Mouse (Mus musculus) liver, postnatal 0 days (tissue): ENCODE measurements around the gene Fam217b. TPM values are rescaled to one million over a fixed set of nuclear protein-coding genes. Genes with fewer than 3 reads are reported as not detected.

ENCODE experiments used
- ATAC-seq: fragments of 200-750 bp; cut with Nextera tagmentation; 2 replicates; pipeline ENCODE4 v1.8.0; 2017; ENCODE audit warnings: mild to moderate bottlenecking, moderate library complexity
- DNase-seq: peaks from one replicate; pipeline ENCODE4 v3.0.0-alpha.2; 2016
- H3K27ac ChIP-seq: fragments of 300-500 bp; sonication (generic); 2 replicates; pipeline ENCODE4 v1.5.1; 2014; ENCODE audit warnings: antibody characterized with exemption, moderate library complexity, mild to moderate bottlenecking, low read depth
- H3K27me3 ChIP-seq: fragments of 300-500 bp; sonication (generic); 2 replicates; pipeline ENCODE4 v1.6.1; 2014; ENCODE audit warnings: low read length, control low read depth, mixed read lengths; ENCODE audit not compliant: insufficient read depth
- H3K36me3 ChIP-seq: fragments of 300-500 bp; sonication (generic); replicated peaks from 2 replicates; pipeline ENCODE4 v1.6.1; 2014; ENCODE audit warnings: mild to moderate bottlenecking, control low read depth, low read length, moderate library complexity, mixed read lengths; ENCODE audit not compliant: insufficient read depth
- H3K4me1 ChIP-seq: fragments of 300-500 bp; sonication (generic); 2 replicates; pipeline ENCODE4 v1.6.1; 2014; ENCODE audit warnings: antibody characterized with exemption, mild to moderate bottlenecking, control low read depth; ENCODE audit not compliant: insufficient read depth
- H3K4me2 ChIP-seq: fragments of 300-500 bp; sonication (generic); 2 replicates; pipeline ENCODE4 v1.6.1; 2014; ENCODE audit warnings: low read depth, mild to moderate bottlenecking, low read length, moderate library complexity, mixed read lengths
- H3K4me3 ChIP-seq: fragments of 300-500 bp; sonication (generic); 2 replicates; pipeline ENCODE4 v1.5.1; 2014; ENCODE audit warnings: low read depth, low read length
- H3K9ac ChIP-seq: fragments of 300-500 bp; sonication (generic); replicated peaks from 2 replicates; pipeline ENCODE4 v1.6.1; 2014; ENCODE audit warnings: mild to moderate bottlenecking, moderate library complexity
- H3K9me3 ChIP-seq: fragments of 300-500 bp; sonication (generic); 2 replicates; pipeline ENCODE4 v1.6.1; 2016; ENCODE audit warnings: mild to moderate bottlenecking, control low read depth, low read length, mixed read lengths
- CTCF ChIP-seq: sonication (generic); IDR thresholded peaks from 2 replicates; pipeline ENCODE4 v1.5.1; 2016; ENCODE audit warnings: antibody characterized with exemption, low read depth
- EP300 ChIP-seq: IDR thresholded peaks from 2 replicates; pipeline ENCODE4 v1.6.1; 2016; ENCODE audit warnings: antibody characterized with exemption, low read depth, mild to moderate bottlenecking
- WGBS: fragments of 180-500 bp; shearing (Covaris S2); extraction: QIAGEN DNeasy Blood & Tissue Kit; methylation state at CpG from one replicate; pipeline ENCODE4 v1.1.7; 2014; ENCODE audit not compliant: insufficient replicate concordance; 5-methylcytosine and 5-hydroxymethylcytosine counted together
- polyA plus RNA-seq: library from polyadenylated mRNA; unstranded; fragments of >200 nt; fragmentation: Nextera tagmentation; extraction: Ambion mirVana; gene quantifications from 2 replicates; pipeline ENCODE4 v1.2.1, GENCODE M21; 2015

Gene Fam217b
- polyA plus RNA-seq, result 0.82 and 1.3 TPM in 2 replicates

GRCm38 (mm10) chr2:178414261-178415149 is at the start of gene Fam217b, which contains the start of gene Ppp1r3d:
Fam217b (plus strand) TSS chr2:178414524.
Ppp1r3d (minus strand) TSS chr2:178414472.
- TF ChIP-seq EP300, result no peak
- no peak; the same call in 1 of the 2 replicates for TF ChIP-seq CTCF
- peak within 1 kb of the TSS; percentile 57 for H3K9ac ChIP-seq
- under 1% methylated on average over 65 of the region's 74 CpGs for WGBS
- H3K4me1 ChIP-seq, result peaks cover 14% of the 10 kb centered on the region
- peak; percentile 66 for ATAC-seq
- H3K4me3 ChIP-seq, result peak within 1 kb of the TSS; percentile 61
- H3K36me3 ChIP-seq, result no peaks in the 10 kb centered on the region
- peak within 1 kb of the TSS; percentile 85 for H3K4me2 ChIP-seq
- DNase-seq, result peak; percentile 70
- H3K27ac ChIP-seq, result peak within 1 kb of the TSS; percentile 76
- H3K9me3 ChIP-seq, result no peaks in the 10 kb centered on the region
- H3K27me3 ChIP-seq, result peaks cover 26% of the 10 kb centered on the region

GRCm38 (mm10) chr2:178407053-178407815 is 7.1 kb upstream of the Fam217b start, which contains the start of gene Sycp2:
Sycp2 (minus strand) TSS chr2:178407685.
- ATAC-seq, result peak; percentile 25; the same call in 1 of the 2 replicates
- no peaks in the 10 kb centered on the region for H3K4me1 ChIP-seq
- 83% methylated on average over 51 of the region's 52 CpGs for WGBS

GRCm38 (mm10) chr2:178409024-178409423 is 5.3 kb upstream of the Fam217b start:
- Histone ChIP-seq H3K27ac (no peak overlapping the region), H3K36me3 (no peaks in the 10 kb centered on the region), H3K27me3 (peaks cover 19% of the 10 kb centered on the region), H3K4me2 (no peak overlapping the region), H3K4me3 (no peak overlapping the region), H3K9me3 (no peaks in the 10 kb centered on the region), H3K9ac (no peak overlapping the region), H3K4me1 (peaks cover 7% of the 10 kb centered on the region; the same call in 1 of the 2 replicates)
- 38% methylated on average over 1 of the region's 1 CpGs for WGBS
- DNase-seq, result no peak
- no peak for ATAC-seq
- no peak for TF ChIP-seq EP300
- TF ChIP-seq CTCF, result no peak

More at GRCm38 (mm10) chr2:178407053-178407815, 7.1 kb upstream of the Fam217b start, which contains the start of gene Sycp2:
- DNase-seq, result no peak
- H3K27me3 ChIP-seq, result 0 out of 2 replicates have a peak, but pooled peaks cover 3% of the 10 kb centered on the region
- H3K27ac ChIP-seq, result no peak within 1 kb of the TSS
- H3K9me3 ChIP-seq, result no peaks in the 10 kb centered on the region
- TF ChIP-seq CTCF (peak; percentile 53), EP300 (no peak)
- H3K9ac ChIP-seq, result no peak within 1 kb of the TSS
- no peak within 1 kb of the TSS for H3K4me3 ChIP-seq
- H3K36me3 ChIP-seq, result no peaks in the 10 kb centered on the region
- no peak within 1 kb of the TSS for H3K4me2 ChIP-seq

GRCm38 (mm10) chr2:178410286-178410685 is 4.0 kb upstream of the Fam217b start:
- WGBS, result 79% methylated on average over 6 of the region's 6 CpGs
- DNase-seq, result no peak
- no peak overlapping the region for H3K4me2 ChIP-seq

GRCm38 (mm10) chr2:178412598-178412997 is 1.7 kb upstream of the Fam217b start:
- no peak for TF ChIP-seq EP300
- no peak for TF ChIP-seq CTCF
- WGBS, result 61% methylated on average over 6 of the region's 6 CpGs
- DNase-seq (no peak), ATAC-seq (no peak)
- H3K9ac ChIP-seq, result no peak overlapping the region
- peaks cover 26% of the 10 kb centered on the region for H3K27me3 ChIP-seq
- peak overlapping the region; percentile 85 for H3K4me2 ChIP-seq
- no peak overlapping the region for H3K4me3 ChIP-seq
- H3K9me3 ChIP-seq, result no peaks in the 10 kb centered on the region
- no peak overlapping the region for H3K27ac ChIP-seq
- no peaks in the 10 kb centered on the region for H3K36me3 ChIP-seq
- peaks cover 14% of the 10 kb centered on the region for H3K4me1 ChIP-seq

More at GRCm38 (mm10) chr2:178410286-178410685, 4.0 kb upstream of the Fam217b start:
- no peaks in the 10 kb centered on the region for H3K9me3 ChIP-seq
- TF ChIP-seq EP300 (no peak), CTCF (no peak)
- H3K27me3 ChIP-seq, result peaks cover 26% of the 10 kb centered on the region
- no peak overlapping the region for H3K4me3 ChIP-seq
- H3K27ac ChIP-seq, result no peak overlapping the region
- H3K9ac ChIP-seq, result no peak overlapping the region
- no peaks in the 10 kb centered on the region for H3K36me3 ChIP-seq
- ATAC-seq, result no peak
- peaks cover 11% of the 10 kb centered on the region for H3K4me1 ChIP-seq
